Mouse (Mus musculus): Measurements from ENCODE around the gene Pla2g15. TPM values are rescaled to one million over a fixed set of nuclear protein-coding genes. Genes with fewer than 3 reads are reported as not detected.

The Pla2g15 gene
- polyA plus RNA-seq, 1 experiment from 2014 or later, result 18.4 TPM

DNA sequence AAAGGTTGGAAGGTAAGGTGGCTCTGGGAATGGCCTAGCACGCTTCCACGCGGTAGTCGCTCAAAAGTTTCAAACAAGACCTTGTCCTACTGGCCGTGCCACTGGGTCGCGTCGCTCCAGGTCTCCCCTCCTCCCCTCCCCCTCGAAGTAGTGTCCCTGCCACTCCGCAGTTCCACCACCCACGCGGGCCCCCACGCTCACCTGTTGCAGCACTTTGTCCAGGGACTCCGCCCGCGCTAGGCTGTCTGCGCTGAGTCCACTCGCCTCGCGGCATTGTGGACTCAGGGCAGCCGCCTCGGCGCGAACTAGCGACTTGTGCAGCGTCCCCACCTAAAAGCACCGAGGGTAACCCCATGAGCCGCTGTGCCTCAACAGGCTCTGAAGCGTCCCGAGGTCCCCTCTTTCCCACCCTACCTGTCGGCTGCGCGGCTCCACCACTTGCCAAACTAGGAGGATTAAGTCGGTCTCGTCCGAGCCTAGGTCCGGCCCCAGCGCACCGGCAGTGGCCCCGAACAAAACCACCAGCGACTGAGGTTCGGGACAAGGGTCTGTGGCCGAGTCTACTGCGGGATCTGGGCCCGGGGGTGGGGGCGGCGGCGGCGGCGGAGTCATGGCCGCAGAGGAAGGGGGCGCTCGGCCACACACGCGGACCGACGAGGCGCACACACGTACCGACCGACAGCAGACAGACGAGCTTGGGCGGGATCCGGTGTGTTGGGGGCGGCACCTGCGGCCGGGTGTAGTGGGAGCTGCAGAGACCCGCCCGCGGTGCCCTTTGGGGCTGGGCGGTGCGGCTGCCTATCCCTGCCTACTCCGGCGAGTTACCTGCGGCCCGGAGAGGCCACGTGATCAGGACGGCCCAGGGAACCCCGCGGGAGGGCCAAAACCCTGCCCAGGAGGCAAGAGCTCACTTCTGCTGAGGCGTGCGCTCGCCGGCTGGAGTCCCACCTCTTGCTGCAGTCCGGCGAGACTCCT lies 13.8 kb upstream of the Pla2g15 start, which contains the start of gene Esrp2:
Gene Esrp2, minus strand, starts transcription at position 819 of the 975 bp plus-strand sequence.
- Histone ChIP-seq H3K9ac (peak within 1 kb of the TSS; percentile 38), H3K27ac (no peak within 1 kb of the TSS), H3K4me3 (peak within 1 kb of the TSS; percentile 37), H3K27me3 (replicated peaks) (peaks cover 72% of the 10 kb centered on the region), H3K4me1 (peaks cover 30% of the 10 kb centered on the region), H3K36me3 (peaks cover 11% of the 10 kb centered on the region), H3K9me3 (no peaks in the 10 kb centered on the region), H3K4me2 (replicated peaks) (peak within 1 kb of the TSS; percentile 71)
- ATAC-seq (ENCODE audit: low FRiP score, low read depth), result no peak
- WGBS, result 1% methylated on average over 83 of the region's 86 CpGs

DNA sequence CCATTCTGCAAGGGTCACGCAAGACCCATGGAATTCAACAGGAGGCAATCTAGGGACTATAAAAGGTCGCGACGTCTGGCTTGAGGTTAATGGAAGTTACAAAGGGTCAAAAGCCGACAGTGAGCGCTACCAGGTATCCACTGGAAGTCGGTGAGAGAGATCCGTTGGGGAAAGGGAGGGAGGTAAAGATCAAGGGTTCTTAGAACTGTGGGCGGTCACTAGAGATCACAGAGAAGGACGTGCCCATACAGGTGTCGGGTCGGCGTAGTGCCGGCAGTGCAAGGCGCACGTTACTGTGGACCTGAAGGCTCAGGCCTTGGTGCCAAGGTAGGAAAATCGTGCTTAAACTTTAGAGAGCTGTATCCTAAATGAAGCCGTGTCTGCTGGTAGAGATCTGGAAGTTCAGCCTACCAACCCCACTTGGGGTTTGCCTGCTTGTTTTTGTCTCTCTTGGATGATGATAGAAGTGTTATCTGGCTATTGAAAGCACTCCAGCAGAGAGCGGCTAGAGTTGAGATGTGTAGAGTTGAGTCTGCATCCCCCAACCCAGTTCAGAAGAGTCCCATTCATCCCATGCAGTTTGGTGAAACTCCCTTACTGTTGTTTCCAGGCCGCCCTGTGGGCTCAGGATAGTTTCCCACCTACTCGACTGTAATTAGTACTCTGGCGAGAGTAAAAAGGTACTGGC lies 12.8 kb upstream of the Pla2g15 start:
- peak overlapping the region; percentile 37 for H3K4me3 ChIP-seq
- WGBS, result 2% methylated on average over 22 of the region's 22 CpGs
- no peaks in the 10 kb centered on the region for H3K9me3 ChIP-seq
- H3K4me2 ChIP-seq (replicated peaks), result peak overlapping the region; percentile 71
- peaks cover 5% of the 10 kb centered on the region for H3K36me3 ChIP-seq
- no peak overlapping the region for H3K27ac ChIP-seq
- H3K9ac ChIP-seq, result no peak overlapping the region
- no peak for ATAC-seq (ENCODE audit: low FRiP score, low read depth)
- peaks cover 72% of the 10 kb centered on the region for H3K27me3 ChIP-seq (replicated peaks)
- H3K4me1 ChIP-seq, result peaks cover 30% of the 10 kb centered on the region

DNA sequence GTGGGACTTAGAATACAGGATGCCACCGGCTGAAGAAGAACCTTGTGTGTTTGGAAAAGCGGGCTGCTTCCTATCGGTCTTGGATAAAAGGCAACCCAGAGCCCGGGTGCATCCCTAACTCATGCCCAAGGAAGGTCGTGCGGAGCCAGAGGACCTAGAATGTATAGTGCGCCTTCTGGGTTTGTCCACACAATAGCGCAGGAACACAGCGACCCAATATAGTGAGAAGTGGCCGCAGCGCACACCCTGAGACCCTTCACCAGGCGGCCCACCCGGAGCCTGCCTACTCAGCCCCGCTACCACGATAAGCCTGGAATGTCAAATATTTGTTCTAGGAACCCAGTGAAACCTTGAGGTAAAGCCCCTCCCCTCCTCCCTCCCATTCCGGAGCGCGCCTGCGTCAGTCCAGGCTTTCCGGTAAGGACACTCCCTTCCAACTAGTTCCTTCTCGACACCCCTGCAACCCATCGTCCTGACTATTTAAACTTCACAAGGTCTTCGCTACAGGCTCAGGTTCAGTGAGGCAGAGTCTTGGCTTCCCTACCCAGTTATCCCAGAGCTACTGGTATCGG lies 12.2 kb upstream of the Pla2g15 start:
- no peak for ATAC-seq (ENCODE audit: low FRiP score, low read depth)
- Histone ChIP-seq H3K9ac (peak overlapping the region; percentile 38), H3K9me3 (no peaks in the 10 kb centered on the region)

DNA sequence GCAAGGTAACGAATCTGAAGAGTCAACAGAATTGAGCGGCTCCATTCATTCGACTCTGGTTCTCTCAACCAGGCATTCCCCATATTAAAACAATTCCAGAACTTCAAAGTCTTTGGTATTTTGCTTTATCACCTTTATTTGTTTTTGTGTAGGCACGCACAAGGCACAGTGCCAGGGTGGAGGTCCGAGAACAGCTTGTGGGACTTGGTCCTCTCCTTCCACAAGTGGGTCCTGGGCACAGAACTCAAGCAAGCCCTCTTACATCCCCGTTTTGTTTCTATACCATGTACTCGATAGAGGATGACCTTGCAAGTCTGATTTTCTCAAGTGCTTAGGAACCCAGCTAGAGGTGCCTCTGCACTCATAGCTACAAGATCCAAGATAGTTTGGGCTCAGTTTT lies 11.6 kb upstream of the Pla2g15 start:
- WGBS, result 18% methylated on average over 7 of the region's 7 CpGs
- Histone ChIP-seq H3K36me3 (no peaks in the 10 kb centered on the region), H3K27me3 (replicated peaks) (peaks cover 65% of the 10 kb centered on the region), H3K4me3 (peak overlapping the region; percentile 34), H3K4me2 (replicated peaks) (peak overlapping the region; percentile 71), H3K27ac (no peak overlapping the region), H3K9ac (peak overlapping the region; percentile 38; the same call in 1 of the 2 replicates), H3K4me1 (peaks cover 30% of the 10 kb centered on the region), H3K9me3 (no peaks in the 10 kb centered on the region)
- no peak for ATAC-seq (ENCODE audit: low FRiP score, low read depth)

More for the DNA sequence above, 12.2 kb upstream of the Pla2g15 start:
- peak overlapping the region; percentile 71 for H3K4me2 ChIP-seq (replicated peaks)
- peaks cover 69% of the 10 kb centered on the region for H3K27me3 ChIP-seq (replicated peaks)
- under 1% methylated on average over 24 of the region's 24 CpGs for WGBS
- H3K4me3 ChIP-seq, result peak overlapping the region; percentile 34
- peaks cover 30% of the 10 kb centered on the region for H3K4me1 ChIP-seq
- H3K27ac ChIP-seq, result no peak overlapping the region
- H3K36me3 ChIP-seq, result no peaks in the 10 kb centered on the region

DNA sequence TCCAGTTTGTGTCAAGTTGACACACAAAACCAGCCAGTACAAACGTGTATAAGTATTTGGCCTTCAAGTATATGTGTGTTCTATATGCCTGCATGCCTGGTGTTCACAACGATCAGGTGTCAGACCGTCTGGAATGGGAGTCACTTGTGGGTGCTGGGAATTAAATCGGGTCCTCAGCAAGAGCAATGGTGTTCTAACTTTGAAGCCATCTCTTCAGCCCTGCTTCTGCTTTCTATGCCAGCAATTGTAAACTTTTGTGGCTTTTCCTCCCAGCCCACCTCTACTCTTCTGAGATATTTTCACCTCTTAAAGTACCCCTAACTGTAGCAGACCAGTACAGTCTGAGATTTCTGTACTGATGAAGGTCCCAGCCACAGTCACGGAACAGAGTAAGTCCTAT lies 10.0 kb upstream of the Pla2g15 start:
- H3K4me3 ChIP-seq, result no peak overlapping the region
- peaks cover 49% of the 10 kb centered on the region for H3K27me3 ChIP-seq (replicated peaks)
- H3K36me3 ChIP-seq, result no peaks in the 10 kb centered on the region
- no peak overlapping the region for H3K27ac ChIP-seq
- no peak overlapping the region for H3K9ac ChIP-seq
- H3K4me1 ChIP-seq, result peaks cover 29% of the 10 kb centered on the region
- WGBS, result 71% methylated on average over 5 of the region's 5 CpGs
- H3K9me3 ChIP-seq, result no peaks in the 10 kb centered on the region
- no peak overlapping the region for H3K4me2 ChIP-seq (replicated peaks)
- no peak for ATAC-seq (ENCODE audit: low FRiP score, low read depth)

DNA sequence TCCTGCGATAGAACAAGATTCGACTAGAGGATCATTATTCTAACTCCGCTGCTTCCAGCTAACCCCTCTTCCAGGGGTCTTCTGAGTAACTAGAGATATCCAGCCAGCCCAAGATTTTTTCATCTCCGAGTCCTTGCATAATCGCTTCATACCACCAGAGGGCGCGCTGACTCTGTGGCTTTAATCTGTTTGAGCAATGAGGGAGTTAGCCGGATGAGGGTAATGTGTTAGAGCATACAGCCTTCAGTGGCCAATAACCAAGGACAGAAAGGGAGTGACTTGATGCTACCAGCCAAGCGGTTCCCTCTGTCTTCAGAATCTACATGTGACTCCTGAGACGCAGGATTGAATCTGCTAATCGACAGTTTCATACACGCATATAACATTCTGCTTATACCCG lies 9.4 kb upstream of the Pla2g15 start:
- no peak overlapping the region for H3K4me3 ChIP-seq
- H3K4me1 ChIP-seq, result peaks cover 24% of the 10 kb centered on the region
- WGBS, result 17% methylated on average over 13 of the region's 13 CpGs
- H3K36me3 ChIP-seq, result no peaks in the 10 kb centered on the region
- no peaks in the 10 kb centered on the region for H3K9me3 ChIP-seq
- H3K9ac ChIP-seq, result no peak overlapping the region
- ATAC-seq (ENCODE audit: low FRiP score, low read depth), result peak; percentile 76; the same call in 1 of the 2 replicates
- H3K27me3 ChIP-seq (replicated peaks), result peaks cover 44% of the 10 kb centered on the region
- H3K27ac ChIP-seq, result no peak overlapping the region
- H3K4me2 ChIP-seq (replicated peaks), result no peak overlapping the region

DNA sequence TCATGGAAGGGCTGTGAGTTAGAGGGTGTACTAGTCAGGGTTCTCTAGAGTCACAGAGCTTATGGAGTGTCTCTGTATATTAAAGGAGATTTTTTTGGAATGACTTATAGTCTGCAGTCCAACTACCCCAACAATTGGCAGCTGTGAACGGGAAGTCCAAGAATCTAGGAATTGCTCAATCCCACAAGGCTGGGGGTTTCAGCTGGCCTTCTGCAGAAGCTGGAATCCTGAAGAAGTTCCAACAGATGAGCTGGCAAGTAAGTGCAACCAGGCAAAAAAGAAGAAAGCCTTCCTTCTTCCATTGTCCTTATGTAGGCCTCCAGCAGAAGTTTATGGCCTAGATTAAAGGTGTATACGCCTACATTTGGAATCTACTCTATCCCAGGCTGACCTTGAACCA lies 4.9 kb upstream of the Pla2g15 start:
- no peak overlapping the region for H3K4me2 ChIP-seq (replicated peaks)
- no peak overlapping the region for H3K9ac ChIP-seq
- H3K4me3 ChIP-seq, result no peak overlapping the region
- H3K27me3 ChIP-seq (replicated peaks), result no peaks in the 10 kb centered on the region
- ATAC-seq (ENCODE audit: low FRiP score, low read depth), result no peak
- 88% methylated on average over 2 of the region's 2 CpGs for WGBS
- H3K27ac ChIP-seq, result no peak overlapping the region
- H3K36me3 ChIP-seq, result no peaks in the 10 kb centered on the region
- H3K4me1 ChIP-seq, result no peaks in the 10 kb centered on the region
- H3K9me3 ChIP-seq, result no peaks in the 10 kb centered on the region

DNA sequence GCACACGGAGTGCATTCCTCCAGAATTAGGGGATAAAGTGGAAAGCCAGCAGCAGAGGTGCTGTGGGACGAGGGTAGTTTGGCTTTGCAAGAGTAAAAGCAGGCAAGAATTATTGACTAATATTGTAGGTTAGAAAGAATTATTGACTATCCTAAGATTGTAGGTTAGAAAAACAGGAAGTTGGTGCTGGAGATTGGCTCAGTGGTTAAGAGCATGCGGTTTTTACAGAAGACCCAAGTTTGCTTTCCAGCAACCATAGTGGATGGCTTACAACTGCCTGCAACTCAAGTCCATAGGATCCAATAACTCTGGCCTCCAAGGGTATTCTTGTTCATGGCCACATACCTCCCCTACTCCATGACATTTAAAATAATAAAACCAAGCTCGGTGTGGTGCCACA lies 4.2 kb upstream of the Pla2g15 start:
- Histone ChIP-seq H3K4me3 (no peak overlapping the region), H3K9ac (no peak overlapping the region), H3K27ac (no peak overlapping the region), H3K4me1 (peaks cover 4% of the 10 kb centered on the region), H3K4me2 (replicated peaks) (no peak overlapping the region), H3K27me3 (replicated peaks) (no peaks in the 10 kb centered on the region), H3K9me3 (no peaks in the 10 kb centered on the region), H3K36me3 (no peaks in the 10 kb centered on the region)
- 93% methylated on average over 4 of the region's 4 CpGs for WGBS
- ATAC-seq (ENCODE audit: low FRiP score, low read depth), result no peak

DNA sequence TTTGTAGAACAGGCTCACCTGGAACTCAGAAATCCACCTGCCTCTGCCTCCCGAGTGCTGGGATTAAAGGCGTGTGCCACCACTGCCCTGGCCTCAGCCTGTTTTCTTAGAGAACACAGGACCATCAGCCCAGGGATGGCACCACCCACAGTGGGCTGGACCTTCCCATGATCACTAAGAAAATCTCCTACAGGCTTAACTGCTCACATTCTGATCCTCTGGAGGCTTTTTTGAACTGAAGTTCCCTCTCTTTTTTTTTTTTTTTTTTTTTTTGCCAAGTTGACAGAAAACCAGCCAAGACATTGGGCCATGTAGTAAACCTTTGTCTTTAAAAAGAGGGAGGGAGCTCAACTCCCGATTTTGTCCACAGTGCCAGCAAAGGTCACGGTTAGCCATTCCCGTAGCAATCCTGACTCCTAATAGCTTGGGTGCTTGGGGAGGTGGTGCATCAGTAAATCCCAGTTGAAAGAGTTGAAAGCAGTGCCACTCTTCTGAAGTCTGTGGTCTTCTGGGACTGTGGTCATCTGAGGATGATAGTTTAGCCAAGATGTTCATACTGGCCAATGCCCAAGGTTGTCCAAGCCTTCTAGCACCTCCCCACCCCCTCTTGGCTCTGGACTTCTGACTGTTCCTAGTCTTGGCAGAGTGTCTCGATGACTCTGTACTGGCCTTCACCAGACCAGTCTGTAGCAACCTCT lies 2.2 kb upstream of the Pla2g15 start:
- 86% methylated on average over 6 of the region's 6 CpGs for WGBS
- no peaks in the 10 kb centered on the region for H3K9me3 ChIP-seq
- no peak overlapping the region for H3K27ac ChIP-seq
- H3K36me3 ChIP-seq, result no peaks in the 10 kb centered on the region
- H3K4me3 ChIP-seq, result no peak overlapping the region
- H3K4me2 ChIP-seq (replicated peaks), result no peak overlapping the region
- H3K27me3 ChIP-seq (replicated peaks), result no peaks in the 10 kb centered on the region
- peaks cover 6% of the 10 kb centered on the region for H3K4me1 ChIP-seq
- no peak for ATAC-seq (ENCODE audit: low FRiP score, low read depth)
- H3K9ac ChIP-seq, result no peak overlapping the region

DNA sequence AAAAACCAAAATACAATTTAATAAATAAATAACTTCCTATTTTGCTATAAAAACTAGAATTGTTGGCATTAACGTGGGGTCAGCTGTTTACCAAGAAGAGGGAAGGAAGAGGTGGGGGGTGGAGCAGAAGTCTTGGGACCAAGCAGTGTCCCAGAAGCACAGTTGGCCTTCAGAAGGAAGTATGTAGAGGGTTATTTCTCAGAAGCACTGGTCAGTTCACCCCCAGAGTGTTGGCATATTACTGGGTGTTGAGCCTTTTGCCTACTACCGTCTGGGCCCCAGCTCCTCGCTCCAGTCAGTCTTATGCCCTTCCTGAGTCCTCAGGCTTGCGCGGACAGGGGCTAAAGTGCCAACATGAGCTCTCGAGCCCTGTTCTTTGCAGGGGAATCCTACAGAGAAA lies 1.2 kb upstream of the Pla2g15 start:
- Histone ChIP-seq H3K4me2 (replicated peaks) (no peak overlapping the region), H3K4me1 (peaks cover 6% of the 10 kb centered on the region), H3K27ac (no peak overlapping the region), H3K9ac (no peak overlapping the region), H3K4me3 (no peak overlapping the region), H3K9me3 (no peaks in the 10 kb centered on the region), H3K27me3 (replicated peaks) (no peaks in the 10 kb centered on the region), H3K36me3 (no peaks in the 10 kb centered on the region)
- 97% methylated on average over 6 of the region's 6 CpGs for WGBS
- ATAC-seq (ENCODE audit: low FRiP score, low read depth), result no peak

DNA sequence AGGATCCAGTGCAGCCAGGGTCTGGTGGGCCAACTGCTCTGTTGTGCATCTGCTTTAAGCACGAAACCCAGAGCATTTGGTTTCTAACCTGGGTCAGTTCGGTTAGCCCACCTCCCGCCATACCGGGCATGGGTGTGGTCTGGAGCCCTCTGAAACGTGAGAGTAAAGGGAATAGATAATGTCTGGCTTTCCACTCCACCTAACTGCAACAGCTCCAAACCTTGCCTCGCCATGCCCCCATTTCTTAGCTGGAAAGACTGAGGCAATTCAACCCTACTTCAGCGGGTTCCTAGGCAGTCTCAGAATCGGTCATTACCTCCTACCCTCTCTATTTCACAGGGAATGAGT lies 428 bp downstream of the Pla2g15 start:
- 19% methylated on average over 8 of the region's 8 CpGs for WGBS
- ATAC-seq (ENCODE audit: low FRiP score, low read depth), result no peak
- Histone ChIP-seq H3K36me3 (peaks cover 6% of the 10 kb centered on the region; the same call in 1 of the 2 replicates), H3K9me3 (no peaks in the 10 kb centered on the region), H3K4me2 (replicated peaks) (peak overlapping the region; percentile 77), H3K27me3 (replicated peaks) (no peaks in the 10 kb centered on the region), H3K4me1 (peaks cover 6% of the 10 kb centered on the region), H3K9ac (peak overlapping the region; percentile 68), H3K27ac (no peak overlapping the region), H3K4me3 (peak overlapping the region; percentile 71)
